Mouse (Mus musculus) erythroblast, adult 5-6 weeks (primary cell): ENCODE measurements around the gene Gm12166. TPM values are rescaled to one million over a fixed set of nuclear protein-coding genes. Genes with fewer than 3 reads are reported as not detected.
"Not testable (repeated sequence)": the region's sequence is repeated elsewhere in the genome, so short reads cannot be mapped to it uniquely, and the experiment has no call there.

Experiments
- ATAC-seq: replicated peaks from 2 replicates; pipeline ENCODE4 v1.8.0; 2016; ENCODE audit warnings: moderate number of reproducible peaks, mild to moderate bottlenecking, moderate TSS enrichment, inconsistent platforms; ENCODE audit not compliant: poor library complexity, low FRiP score, severe bottlenecking
- total RNA-seq, 2 experiments: library from RNA; stranded (forward) in 1 of 2; stranded (reverse) in 1 of 2; fragments of 150-400 nt in 1 of 2; fragments of 200-764, 138-1000 nt in 1 of 2; gene quantifications; 2 replicates each; pipeline versions ENCODE4 v1.2.3 to v1.2.4; 2015 to 2017; ENCODE audit warnings: low replicate concordance in 2 of 2

Gene Gm12166
- total RNA-seq, 2 experiments from 2014 or later = 4.3 to 4.4 TPM

- ATAC-seq = no peak
These were observed 5.9 kb upstream of the Gm12166 start for GRCm38 (mm10) chr11:46058011-46058410.

- no peak for ATAC-seq
These were observed 4.8 kb upstream of the Gm12166 start for GRCm38 (mm10) chr11:46056770-46057411.

GRCm38 (mm10) chr11:46055896-46056769 lies 4.0 kb upstream of the Gm12166 start, which contains the start of gene Adam19:
Gene Adam19 (plus strand): TSS chr11:46055992.
- no peak for ATAC-seq

GRCm38 (mm10) chr11:46054911-46055895 lies 3.1 kb upstream of the Gm12166 start:
- no peak for ATAC-seq

- no peak for ATAC-seq
These were observed 2.2 kb upstream of the Gm12166 start for GRCm38 (mm10) chr11:46054311-46054710.

- ATAC-seq = not testable (repeated sequence)
These were observed 1.3 kb upstream of the Gm12166 start for GRCm38 (mm10) chr11:46053457-46053856.

- ATAC-seq = no peak
These were observed 4.9 kb downstream of the Gm12166 start for GRCm38 (mm10) chr11:46047264-46047663.

GRCm38 (mm10) chr11:46044781-46045180 lies 7.3 kb downstream of the Gm12166 start:
- no peak for ATAC-seq

GRCm38 (mm10) chr11:46041607-46042267 lies 10.4 kb downstream of the Gm12166 start:
- ATAC-seq = no peak

- no peak for ATAC-seq
These were observed 11.1 kb downstream of the Gm12166 start for GRCm38 (mm10) chr11:46040841-46041556.

GRCm38 (mm10) chr11:46039335-46039734 lies 12.8 kb downstream of the Gm12166 start:
- no peak for ATAC-seq

GRCm38 (mm10) chr11:46038901-46039300 lies 13.2 kb downstream of the Gm12166 start:
- no peak for ATAC-seq

- ATAC-seq = no peak
These were observed 15.7 kb downstream of the Gm12166 start for GRCm38 (mm10) chr11:46036374-46036773.

- no peak for ATAC-seq
These were observed 19.2 kb downstream of the Gm12166 start for GRCm38 (mm10) chr11:46032956-46033355.

- ATAC-seq = no peak
These were observed 20.7 kb downstream of the Gm12166 start for GRCm38 (mm10) chr11:46031470-46031869.

GRCm38 (mm10) chr11:46030026-46030425 lies 22.1 kb downstream of the Gm12166 start:
- no peak for ATAC-seq

GRCm38 (mm10) chr11:46029485-46029884 lies 22.6 kb downstream of the Gm12166 start:
- ATAC-seq = no peak

GRCm38 (mm10) chr11:46027952-46028814 lies 23.9 kb downstream of the Gm12166 start:
- no peak for ATAC-seq
